Mouse (Mus musculus): Measurements from ENCODE around the gene Xab2.
"Not testable (repeated sequence)": the region's sequence is repeated elsewhere in the genome, so short reads cannot be mapped to it uniquely, and the experiment has no call there.

Xab2 gene

DNA sequence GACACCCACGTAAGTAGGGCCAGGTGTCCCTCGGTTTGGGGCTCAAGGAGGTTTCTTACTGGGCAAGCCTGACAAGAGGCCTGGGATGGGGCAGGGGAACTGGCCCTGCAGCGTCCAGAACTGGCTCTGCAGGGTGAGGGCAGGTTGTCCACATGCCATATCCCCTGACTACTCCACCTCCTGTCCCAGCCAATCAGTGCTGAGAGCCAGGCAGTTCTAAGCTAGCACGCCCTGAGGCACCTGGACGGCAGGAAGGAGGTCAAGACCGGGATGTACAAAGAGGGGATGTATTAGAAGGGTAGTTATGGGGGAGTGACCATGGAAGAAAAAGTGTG is 11.3 kb downstream of the Xab2 start:
- DNase-seq (ENCODE audit: extremely low read depth, low read depth): no peak

DNA sequence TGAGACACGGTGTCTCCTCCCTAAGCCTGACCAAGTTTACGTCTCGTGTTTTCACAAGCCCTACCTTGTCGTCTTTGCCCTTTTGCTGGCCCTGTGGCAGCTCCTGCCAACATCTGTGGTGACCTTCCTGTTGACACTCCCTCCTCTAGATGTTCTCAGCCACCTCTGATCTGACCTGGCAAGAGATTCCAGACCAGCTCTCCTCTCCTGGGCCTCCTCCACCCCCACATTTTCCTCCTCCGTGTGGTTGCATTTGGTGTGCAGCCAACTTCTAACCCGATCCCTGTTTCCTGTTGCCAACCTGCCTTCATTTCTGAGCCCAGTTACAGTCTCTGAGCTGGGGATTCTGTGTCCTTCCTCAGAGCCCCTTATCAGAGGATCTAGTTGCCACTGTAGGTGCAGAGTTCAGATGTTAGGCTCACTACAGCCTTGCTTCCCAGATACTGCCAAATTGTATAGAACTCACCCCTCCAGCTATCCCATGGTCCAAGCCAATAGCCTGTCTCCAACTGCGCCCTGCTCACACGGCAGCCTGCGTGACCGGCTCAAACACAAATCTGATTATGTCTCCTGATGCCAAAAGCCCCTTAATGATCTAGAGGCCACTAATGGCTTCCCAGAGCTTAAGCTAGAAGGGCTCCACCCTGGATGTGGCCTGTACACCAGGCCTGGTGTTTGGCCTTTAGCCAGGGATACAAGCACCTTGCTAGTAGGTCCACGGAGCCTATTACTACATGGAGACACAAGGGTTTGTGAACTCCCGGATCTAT is 11.9 kb downstream of the Xab2 start:
- no peak for DNase-seq (ENCODE audit: extremely low read depth, low read depth)

DNA sequence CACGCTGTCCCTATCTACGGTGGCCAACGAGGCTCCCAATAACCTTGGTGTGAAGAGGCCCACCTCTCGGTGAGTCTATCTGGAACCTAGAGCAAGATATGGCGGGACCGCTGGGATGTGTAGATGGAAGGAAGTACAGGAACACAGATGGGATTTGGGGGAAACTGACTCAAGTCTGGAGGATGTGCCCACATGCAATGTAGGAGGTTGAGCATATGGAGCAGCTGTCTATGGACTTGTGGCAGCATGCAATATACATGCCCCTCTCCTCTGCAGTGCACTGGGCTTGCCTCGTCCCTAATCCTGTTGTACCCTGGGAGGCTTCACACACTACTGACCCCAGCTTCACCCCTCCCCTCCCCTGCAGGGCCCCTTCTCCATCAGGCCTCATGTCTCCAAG is 13.3 kb downstream of the Xab2 start:
- no peak for DNase-seq (ENCODE audit: extremely low read depth, low read depth)

DNA sequence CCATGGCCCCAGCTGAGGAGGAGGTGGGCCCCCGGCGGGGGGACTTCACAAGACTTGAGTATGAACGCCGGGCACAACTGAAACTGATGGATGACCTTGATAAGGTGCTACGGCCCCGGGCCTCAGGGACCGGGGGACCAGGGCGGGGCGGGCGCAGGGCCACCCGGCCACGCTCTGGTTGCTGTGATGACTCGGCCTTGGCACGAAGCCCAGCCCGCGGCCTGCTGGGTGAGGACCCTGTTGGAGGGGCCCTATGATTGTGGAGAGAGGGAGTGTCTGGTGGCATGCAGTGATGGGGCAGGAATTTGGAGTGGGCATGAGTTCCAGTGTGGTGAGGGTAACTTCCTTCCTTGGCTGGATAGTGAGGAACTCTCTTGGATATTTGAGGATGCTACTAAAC is 14.5 kb downstream of the Xab2 start:
- DNase-seq (ENCODE audit: extremely low read depth, low read depth): no peak

DNA sequence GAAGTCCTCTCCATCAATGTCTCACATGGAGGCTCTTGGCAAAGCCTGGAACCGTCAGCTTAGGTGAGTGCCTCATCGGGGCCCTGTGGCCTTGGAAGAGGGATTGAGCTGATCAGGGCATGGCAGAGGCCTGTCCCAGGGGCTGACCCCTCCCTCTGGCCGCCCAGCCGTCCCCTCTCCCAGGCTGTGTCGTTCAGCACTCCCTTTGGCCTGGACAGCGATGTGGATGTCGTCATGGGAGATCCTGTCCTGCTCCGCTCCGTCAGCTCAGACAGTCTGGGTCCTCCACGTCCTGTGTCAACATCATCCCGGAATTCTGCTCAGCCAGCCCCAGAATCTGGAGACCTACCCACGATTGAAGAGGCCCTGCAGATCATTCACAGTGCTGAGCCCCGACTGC is 17.7 kb downstream of the Xab2 start:
- DNase-seq (ENCODE audit: extremely low read depth, low read depth): no peak

DNA sequence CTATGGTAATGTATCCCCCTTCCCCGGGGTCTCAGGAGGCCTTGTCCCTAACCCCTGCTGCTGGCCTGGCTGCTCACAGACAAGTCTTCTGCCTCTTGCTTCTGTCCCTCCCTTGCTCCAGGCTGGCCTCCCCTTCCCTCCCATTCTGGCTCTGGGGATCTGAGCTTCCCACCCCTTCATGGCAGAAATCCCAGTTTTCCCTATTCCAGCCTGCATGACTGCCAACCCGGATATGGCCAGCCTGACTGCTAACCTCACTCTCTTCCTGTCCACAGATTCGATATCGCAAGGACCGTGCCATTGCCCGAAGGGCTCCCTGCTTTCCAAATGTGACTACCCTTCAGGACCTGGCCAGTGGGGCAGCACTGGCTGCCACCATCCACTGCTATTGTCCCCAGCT is 20.7 kb downstream of the Xab2 start:
- DNase-seq (ENCODE audit: extremely low read depth, low read depth): no peak

DNA sequence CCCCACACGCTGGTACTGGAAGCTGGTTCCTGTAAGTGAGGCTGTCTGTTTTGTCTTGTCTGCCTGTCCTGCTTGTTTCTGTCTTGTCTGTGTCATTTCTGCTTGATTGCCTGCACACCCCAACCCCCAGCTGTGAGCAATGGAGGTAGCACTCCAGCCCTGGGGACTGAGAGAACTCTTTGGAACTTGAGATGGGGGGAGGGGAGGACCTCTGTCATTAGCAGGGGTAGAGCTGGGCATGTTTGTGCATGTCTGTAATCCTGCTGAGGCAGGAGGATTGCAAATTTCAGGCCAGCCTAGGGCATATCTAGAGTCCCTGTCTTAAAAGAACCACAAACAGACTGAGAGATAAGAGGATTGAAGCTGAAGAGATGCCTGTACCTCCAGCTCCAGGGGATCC is 21.9 kb downstream of the Xab2 start:
- no peak for DNase-seq (ENCODE audit: extremely low read depth, low read depth)

DNA sequence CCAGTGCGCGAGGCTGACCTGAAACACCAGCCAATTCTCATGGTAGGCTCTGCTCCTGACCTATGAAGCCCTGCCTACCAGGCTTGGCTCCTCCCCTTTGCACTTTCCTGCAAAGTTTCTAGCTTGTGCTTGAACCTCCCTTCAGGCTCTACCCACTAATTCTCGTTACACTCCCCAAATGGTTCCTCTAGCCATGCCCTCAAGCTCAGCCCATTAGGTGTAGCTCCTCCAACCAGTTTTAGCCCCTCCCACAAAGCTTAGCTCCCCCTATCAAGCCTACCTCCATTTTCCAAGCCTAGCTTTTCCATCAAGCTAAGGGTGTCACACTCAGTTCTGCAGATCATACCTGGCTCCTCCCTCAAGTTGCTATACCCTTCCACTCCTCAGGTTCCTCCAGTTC is 23.1 kb downstream of the Xab2 start:
- DNase-seq (ENCODE audit: extremely low read depth, low read depth): no peak

DNA sequence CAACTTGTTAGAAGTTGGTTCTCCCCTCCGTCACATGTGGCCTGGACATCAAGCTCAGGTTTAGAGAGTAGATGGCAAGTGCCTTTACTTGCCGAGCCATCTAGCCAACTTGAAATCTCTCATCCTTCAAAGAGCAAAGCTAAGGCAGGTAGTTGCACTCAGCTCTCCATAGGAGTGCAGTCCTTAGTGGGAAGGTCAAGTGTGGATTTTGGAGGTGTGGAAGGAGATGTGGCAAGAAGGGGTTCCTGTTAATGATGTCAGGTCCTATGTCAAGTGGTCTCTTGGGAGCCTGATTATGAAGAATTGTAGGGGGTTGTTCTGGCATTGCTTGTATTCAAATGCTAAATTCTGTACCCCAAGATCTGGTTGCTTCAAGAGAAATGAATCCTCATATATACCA is 26.6 kb downstream of the Xab2 start:
- DNase-seq (ENCODE audit: extremely low read depth, low read depth): no peak

DNA sequence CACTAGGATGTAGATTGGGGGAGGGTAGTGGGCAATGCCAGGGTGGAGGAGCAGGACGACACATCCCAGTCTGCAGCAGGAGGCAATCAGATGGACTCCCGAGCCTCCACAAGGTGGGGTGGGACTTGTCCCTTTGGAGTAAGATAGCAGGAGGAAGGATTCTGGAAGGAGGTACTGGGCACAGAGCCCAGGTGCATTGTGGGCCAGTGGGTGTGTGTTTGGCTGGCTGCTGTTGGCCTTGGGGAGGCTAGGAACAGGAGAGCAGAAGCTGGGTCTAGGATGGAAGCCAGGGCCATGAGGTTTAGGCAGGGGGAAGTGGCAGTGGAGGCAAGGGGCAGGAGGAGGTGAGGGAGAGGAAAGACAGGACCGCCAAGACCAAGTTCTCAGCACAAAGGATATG is 27.6 kb downstream of the Xab2 start:
- DNase-seq (ENCODE audit: extremely low read depth, low read depth): no peak

DNA sequence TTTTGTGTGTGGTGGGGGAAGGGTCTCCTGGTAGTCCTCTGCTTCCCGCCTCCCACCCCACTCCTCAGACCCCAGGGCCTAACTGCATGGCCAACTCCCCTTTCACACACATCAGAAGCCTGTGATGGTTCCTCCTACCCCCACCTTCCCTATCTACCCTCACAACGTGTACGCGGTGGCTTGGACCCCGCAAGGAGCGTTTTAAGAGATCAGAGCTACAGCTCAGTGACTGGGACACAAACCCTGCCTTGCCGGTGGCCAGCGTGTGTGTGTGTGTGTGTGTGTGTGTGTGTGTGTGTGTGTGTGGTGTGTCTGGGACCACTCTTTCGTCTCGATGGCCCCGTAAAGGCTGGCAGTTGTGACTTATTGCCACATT is 32.9 kb downstream of the Xab2 start:
- no peak for DNase-seq (ENCODE audit: extremely low read depth, low read depth)

DNA sequence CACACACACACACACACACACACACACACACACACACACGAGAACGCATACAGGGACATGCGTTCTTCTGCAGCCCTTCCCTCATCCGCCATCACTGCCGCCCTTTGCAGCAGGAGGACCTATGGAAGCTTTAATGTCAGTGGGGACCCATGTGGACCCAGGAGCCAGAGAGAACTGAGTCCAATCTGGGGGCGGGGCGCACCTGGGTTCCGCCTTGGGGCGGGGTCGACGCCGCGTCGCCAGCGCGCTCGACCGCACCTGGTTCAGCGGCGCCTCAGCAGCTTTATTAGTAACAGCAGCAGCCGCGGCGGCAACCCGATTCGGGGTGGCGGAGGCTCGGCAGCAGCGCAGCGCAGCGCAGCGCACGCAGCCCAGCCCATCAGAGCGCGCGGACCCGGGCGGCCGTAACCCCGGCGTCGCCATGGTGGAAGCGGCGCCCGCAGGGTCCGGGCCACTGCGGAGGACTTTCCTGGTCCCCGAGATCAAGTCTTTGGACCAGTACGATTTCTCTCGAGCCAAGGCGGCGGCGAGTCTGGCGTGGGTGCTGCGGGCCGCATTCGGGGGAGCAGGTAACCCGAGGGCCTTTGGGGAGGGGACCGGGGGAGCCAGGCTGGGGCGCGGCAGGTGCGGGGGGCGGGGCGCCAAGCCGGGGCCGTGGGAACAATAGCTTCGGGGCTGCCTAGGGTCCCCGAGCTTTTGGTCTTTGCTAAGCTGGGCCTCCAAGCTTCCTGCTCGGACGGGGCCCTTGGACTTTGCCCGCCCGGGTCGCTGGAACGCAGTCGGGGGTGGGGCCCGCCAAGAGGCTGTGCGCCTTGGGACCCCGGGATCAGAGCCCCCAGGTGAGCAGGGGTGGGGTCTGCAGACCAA is 33.5 kb downstream of the Xab2 start:
- no peak for DNase-seq (ENCODE audit: extremely low read depth, low read depth)

DNA sequence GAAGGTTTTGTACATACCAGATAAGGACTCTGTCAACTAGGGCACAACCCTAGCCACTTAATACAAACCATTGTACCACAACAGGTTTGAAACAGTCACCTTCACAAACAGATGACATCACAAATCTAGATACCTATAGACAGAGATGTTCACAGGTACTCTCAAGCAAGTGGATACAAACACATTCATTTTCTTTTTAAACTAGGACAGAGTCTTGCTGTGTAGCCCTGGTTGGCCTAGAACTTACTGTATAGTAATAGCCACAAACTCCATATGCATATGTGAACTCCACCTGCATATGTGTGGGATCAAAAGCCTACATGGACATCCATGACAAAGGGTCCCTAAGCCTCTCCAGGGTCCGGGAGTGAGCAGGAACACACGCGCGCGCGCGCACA is 34.1 kb downstream of the Xab2 start, which contains the start of gene Camsap3:
Camsap3 (plus strand) TSS at position 301 of the 398 bp plus-strand sequence.
- DNase-seq (ENCODE audit: extremely low read depth, low read depth): no peak

DNA sequence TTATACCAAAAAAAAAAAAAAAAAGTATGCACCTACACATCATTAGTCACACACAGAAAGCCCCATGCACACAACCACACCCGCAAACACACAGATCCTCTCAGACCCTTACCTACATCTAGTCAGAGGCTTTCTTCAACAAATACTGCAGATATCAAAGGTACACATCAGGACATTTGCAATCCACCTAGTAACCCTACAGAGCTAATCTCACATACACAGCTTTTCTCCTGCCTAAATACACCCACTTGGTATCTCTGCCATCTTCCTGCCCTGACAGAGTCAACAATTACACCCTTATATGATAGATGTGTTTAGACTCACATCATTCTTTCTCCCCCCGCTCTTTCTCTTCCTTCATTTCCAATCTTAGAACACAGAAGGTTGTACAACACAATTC is 34.7 kb downstream of the Xab2 start:
- no peak for DNase-seq (ENCODE audit: extremely low read depth, low read depth)

DNA sequence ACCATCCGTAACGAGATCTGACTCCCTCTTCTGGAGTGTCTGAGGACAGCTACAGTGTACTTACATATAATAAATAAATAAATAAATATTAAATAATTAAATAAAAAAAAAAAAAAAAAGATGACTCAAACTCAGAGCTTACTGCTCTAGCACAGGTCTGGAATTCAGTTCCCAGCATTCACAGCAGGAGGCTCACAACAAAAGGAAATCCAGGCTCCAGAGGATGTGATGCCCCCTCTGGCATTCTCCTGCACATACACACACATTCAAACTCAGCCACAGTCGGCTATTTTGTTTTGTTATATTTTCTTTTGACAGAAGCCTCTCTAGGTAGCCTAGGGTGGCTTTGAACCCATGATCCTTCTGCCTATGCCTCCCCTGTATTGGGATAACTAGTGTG is 39.2 kb downstream of the Xab2 start:
- not testable (repeated sequence) for DNase-seq (ENCODE audit: extremely low read depth, low read depth)

DNA sequence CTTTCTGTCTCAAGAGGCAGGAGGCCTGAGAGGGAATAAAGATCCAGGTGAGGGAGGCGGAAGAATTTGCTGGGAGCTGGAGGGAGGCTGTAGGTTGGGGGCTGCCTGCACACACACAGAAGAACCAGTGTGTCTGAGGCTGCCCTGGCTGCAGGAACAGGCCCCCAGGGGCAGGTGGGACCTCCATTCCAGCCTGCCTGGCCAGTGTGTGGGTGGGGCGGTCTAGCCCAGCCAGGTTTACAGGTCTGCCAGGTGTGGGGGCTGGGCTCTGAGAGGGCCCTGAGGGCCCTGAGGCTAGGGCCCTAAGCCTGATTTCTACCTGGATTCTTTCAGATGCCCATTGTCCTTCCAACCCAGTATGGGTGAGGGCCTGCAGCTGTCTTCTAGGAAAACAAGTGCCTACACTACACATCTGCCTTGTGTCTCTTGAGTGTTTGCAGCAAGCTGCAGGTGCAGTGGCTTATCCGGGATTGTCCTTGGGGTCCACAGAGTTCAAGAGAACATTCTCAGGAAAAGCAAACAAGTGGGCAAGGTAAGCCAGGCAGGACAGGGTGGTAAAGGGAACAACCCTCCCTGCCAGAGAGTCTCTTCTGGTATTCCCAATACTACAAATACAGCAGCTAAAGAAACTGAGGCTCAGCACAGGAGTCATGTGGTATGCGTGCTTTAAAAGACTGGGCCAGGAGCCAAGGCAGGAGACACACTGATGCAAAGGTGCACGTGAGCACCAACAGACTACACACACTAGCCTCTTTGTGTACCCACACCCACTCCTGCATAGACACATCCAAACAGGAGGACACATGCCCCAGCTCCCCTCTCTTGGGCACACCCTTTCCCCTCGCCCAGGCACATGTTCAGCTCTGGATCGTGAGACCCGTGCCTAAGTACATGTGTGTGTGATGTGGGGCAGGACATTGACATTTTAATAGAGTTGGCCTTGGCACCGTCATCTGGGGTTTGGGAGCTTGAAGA is 41.4 kb downstream of the Xab2 start:
- no peak for DNase-seq (ENCODE audit: extremely low read depth, low read depth)

DNA sequence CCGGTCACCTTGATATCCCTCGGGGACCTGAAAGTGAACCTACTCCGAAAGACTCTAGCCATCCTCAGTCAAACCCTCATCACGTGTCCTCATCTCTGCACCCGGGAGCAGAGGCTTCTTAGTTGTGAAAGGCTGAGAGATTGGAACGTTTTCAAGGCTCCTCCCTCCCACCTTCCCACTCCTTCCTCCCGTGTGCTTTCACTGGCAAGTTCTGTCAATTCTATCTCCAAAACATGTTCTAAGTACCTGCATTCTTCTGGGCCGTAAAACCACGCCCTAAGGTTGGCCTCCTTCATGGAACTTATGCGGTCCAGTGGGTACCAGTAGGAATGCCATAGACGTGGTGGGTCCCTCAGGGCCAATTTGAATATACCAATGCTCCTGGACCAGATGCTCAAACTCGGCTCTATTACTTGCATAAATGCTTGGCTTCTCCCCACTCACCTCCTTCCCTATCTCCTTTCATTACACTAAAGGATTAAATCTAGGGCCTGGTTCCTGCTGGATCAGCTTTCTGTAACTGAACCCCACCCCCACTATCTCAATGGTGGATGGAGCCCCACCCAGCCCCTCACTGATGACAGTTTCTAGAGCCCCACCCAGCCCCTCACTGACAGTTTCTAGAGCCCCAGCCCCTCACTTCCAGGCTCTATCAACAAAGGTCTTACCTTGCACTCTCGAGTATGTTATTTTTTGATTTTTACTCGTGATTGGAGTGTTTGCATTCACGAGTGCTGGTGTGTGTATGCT is 44.7 kb downstream of the Xab2 start:
- no peak for DNase-seq (ENCODE audit: extremely low read depth, low read depth)

DNA sequence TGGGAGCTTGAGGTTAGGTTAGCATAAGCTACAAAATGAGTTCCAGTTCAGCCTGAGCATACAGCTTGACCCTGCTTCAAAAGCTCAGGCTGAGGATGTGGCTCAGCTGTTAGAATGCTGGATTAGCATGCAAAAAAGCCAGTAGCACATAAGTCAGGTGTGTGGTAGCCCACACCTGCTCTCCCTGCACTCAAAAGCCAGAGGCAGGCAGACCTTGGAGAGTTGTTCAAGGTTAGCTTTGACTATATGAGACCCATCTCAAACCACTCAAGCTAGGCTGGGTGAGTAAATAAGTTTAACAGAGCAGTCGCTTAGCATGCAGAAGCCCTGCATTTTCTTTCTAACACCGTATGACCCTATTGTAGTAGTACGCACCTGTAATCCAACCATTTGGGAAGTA is 46.6 kb downstream of the Xab2 start:
- DNase-seq (ENCODE audit: extremely low read depth, low read depth): no peak

DNA sequence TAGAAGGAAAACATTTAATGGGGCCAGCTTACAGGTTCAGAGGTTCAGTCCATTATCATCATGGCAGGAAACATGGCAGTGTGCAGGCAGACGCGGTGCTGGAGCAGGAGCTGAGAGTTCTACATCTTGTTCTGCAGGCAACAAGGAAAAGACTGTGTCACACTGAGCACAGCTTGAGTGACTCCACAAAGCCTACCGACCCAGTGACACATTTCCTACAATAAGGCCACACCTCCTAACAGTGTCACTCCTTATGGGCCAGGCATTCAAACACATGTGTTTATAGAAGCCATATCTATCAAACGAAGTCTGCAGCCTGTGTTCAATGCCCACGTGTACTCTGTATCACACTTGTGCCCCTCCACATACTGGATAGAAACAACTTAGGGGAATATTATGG is 51.3 kb downstream of the Xab2 start:
- DNase-seq (ENCODE audit: extremely low read depth, low read depth): no peak

DNA sequence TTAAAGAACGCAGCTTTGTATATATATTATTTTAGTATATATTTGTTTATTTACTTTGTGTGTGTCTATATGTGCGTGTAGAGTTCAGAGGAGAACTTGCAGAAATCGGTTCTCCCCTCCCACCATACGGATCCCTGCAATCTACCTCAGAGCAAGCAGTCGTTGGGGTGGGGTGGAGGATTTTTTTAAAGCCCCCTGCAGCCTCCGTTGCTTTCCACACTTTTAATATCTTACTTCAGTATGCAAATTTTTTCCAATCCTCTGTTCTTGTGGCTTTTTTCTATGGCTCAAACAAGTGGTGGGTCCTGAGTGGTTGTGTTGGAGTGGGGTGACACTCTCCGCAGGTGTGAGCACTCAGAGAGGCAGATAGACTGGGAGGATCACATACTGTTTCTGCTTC is 52.7 kb downstream of the Xab2 start:
- DNase-seq (ENCODE audit: extremely low read depth, low read depth): no peak

All from MEL-GATA-1-ER (cell line).